Mouse (Mus musculus) brain, adult 10 weeks (tissue): ENCODE results near the gene Usp17ld. TPM values are rescaled to one million over a fixed set of nuclear protein-coding genes. Genes with fewer than 3 reads are reported as not detected.

ENCODE experiments used
- polyA plus RNA-seq: library from polyadenylated mRNA; stranded (reverse); fragments of 350-450 nt; fragmentation: Illumina TruSeq; extraction: RNeasy Lipid Tissue Mini Kit (QIAGEN cat#74804); gene quantifications from one replicate; pipeline ENCODE4 v1.2.3, GENCODE M21; 2015; ENCODE audit warnings: low read depth, low replicate concordance

The Usp17ld gene
- polyA plus RNA-seq = not detected

GRCm38 (mm10) chr7:103252405-103252804 lies at the start of gene Usp17ld:
Gene Usp17ld, minus strand, starts transcription at chr7:103252505.

GRCm38 (mm10) chr7:103216696-103217095 lies 35.6 kb downstream of the Usp17ld start, which contains the start of gene Olfr594:
Gene Olfr594, plus strand, starts transcription at chr7:103216996.

GRCm38 (mm10) chr7:103211562-103211961 lies 40.7 kb downstream of the Usp17ld start, which contains the start of gene Olfr593:
Gene Olfr593, plus strand, starts transcription at chr7:103211862.

Other genes with a start within 250 kb of the Usp17ld start
- gene Olfr582, start 214.5 kb downstream of the Usp17ld start, polyA plus RNA-seq = not detected
- gene Olfr583, start 201.2 kb downstream of the Usp17ld start, polyA plus RNA-seq = not detected
- gene Olfr584, start 170.6 kb downstream of the Usp17ld start, polyA plus RNA-seq = not detected
- gene Olfr585, start 154.8 kb downstream of the Usp17ld start, polyA plus RNA-seq = not detected
- gene Olfr586, start 126.9 kb downstream of the Usp17ld start, polyA plus RNA-seq = not detected
- not detected for gene Olfr588-ps1, start 111.6 kb downstream of the Usp17ld start, polyA plus RNA-seq
- not detected for gene Olfr589, start 96.1 kb downstream of the Usp17ld start, polyA plus RNA-seq
- not detected for gene Olfr591, start 74.2 kb downstream of the Usp17ld start, polyA plus RNA-seq
- gene Olfr592, start 67.7 kb downstream of the Usp17ld start, polyA plus RNA-seq = not detected
- not detected for gene Olfr593, start 40.6 kb downstream of the Usp17ld start, polyA plus RNA-seq
- not detected for gene Olfr594, start 35.5 kb downstream of the Usp17ld start, polyA plus RNA-seq
- not detected for gene Olfr596, start 53.1 kb upstream of the Usp17ld start, polyA plus RNA-seq
- not detected for gene Olfr597, start 63.8 kb upstream of the Usp17ld start, polyA plus RNA-seq
- gene Olfr598, start 71.1 kb upstream of the Usp17ld start, polyA plus RNA-seq = not detected
- gene Olfr599, start 83.4 kb upstream of the Usp17ld start, polyA plus RNA-seq = not detected
- gene Olfr600, start 97.2 kb upstream of the Usp17ld start, polyA plus RNA-seq = not detected
- gene Olfr601, start 110.2 kb upstream of the Usp17ld start, polyA plus RNA-seq = not detected
- gene Olfr603, start 133.7 kb upstream of the Usp17ld start, polyA plus RNA-seq = not detected
- gene Usp17lc, start 162.6 kb upstream of the Usp17ld start, polyA plus RNA-seq = not detected
- gene Olfr605, start 192.9 kb upstream of the Usp17ld start, polyA plus RNA-seq = not detected
- gene Olfr606, start 196.5 kb upstream of the Usp17ld start, polyA plus RNA-seq = not detected
- gene Olfr607, start 211.6 kb upstream of the Usp17ld start, polyA plus RNA-seq = not detected
- not detected for gene Olfr608, start 217.4 kb upstream of the Usp17ld start, polyA plus RNA-seq
- not detected for gene Olfr609, start 245.6 kb upstream of the Usp17ld start, polyA plus RNA-seq